Mouse (Mus musculus): ENCODE measurements around the gene T. TPM values are rescaled to one million over a fixed set of nuclear protein-coding genes. Genes with fewer than 3 reads are reported as not detected.

T gene
- polyA plus RNA-seq, 1 experiment from 2014 or later = 1.2 TPM

DNA sequence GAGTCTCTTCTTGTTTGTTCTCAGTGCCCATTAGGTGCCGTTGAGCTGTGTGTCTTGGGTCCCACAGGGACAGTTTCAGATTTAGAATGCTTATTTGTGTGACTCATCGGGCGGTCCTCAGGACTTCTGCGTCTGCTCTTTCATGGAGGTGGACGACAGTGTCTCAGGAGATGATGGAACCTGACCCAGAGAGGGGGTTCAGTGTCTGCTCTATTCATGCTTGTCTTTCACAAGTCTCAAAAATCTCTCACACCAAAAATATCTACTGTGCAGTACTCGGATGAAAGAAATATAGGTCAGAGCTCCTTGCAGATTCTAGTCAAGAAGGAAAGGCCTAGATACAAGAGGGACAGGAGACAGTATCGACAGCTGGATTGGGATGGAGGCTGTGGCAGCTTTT is 48.7 kb downstream of the T start:
- Histone ChIP-seq H3K27me3 (ENCODE audit: insufficient read depth, poor library complexity, severe bottlenecking) (no peaks in the 10 kb centered on the region), H3K4me1 (replicated peaks) (no peaks in the 10 kb centered on the region), H3K27ac (no peak overlapping the region), H3K9me3 (no peaks in the 10 kb centered on the region), H3K4me3 (no peak overlapping the region), H3K36me3 (no peaks in the 10 kb centered on the region)
- 85% methylated on average over 7 of the region's 7 CpGs for WGBS
- no peak for DNase-seq (ENCODE audit: low spot score)

- Histone ChIP-seq H3K27ac (no peak overlapping the region), H3K36me3 (no peaks in the 10 kb centered on the region), H3K4me1 (replicated peaks) (no peaks in the 10 kb centered on the region), H3K9me3 (no peaks in the 10 kb centered on the region), H3K27me3 (ENCODE audit: insufficient read depth, poor library complexity, severe bottlenecking) (no peaks in the 10 kb centered on the region), H3K4me3 (no peak overlapping the region)
- DNase-seq (ENCODE audit: low spot score) = no peak
- 65% methylated on average over 3 of the region's 3 CpGs for WGBS
Observed at GRCm38 (mm10) chr17:8484246-8484645, 50.0 kb downstream of the T start.

DNA sequence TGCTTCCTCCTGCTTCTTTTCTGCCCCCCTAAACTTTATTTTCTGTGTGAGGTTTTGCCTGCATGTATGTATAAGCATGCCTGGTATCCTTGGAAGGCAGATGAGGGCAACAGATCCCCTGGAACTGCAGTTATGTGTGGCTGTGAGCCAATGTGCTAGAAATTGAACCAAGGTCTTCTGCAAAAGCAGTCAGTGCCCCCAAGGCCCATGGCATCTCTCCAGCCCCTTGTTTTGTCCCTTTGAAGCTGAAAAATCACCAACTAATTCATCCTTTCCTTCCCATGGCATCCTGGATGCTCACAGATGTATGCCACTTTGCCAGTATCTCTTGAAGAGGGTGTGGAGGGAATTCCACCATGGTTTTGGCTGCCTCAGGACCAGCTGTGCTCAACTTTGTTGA is 50.9 kb downstream of the T start:
- H3K27ac ChIP-seq = no peak overlapping the region
- no peaks in the 10 kb centered on the region for H3K27me3 ChIP-seq (ENCODE audit: insufficient read depth, poor library complexity, severe bottlenecking)
- DNase-seq (ENCODE audit: low spot score) = no peak

DNA sequence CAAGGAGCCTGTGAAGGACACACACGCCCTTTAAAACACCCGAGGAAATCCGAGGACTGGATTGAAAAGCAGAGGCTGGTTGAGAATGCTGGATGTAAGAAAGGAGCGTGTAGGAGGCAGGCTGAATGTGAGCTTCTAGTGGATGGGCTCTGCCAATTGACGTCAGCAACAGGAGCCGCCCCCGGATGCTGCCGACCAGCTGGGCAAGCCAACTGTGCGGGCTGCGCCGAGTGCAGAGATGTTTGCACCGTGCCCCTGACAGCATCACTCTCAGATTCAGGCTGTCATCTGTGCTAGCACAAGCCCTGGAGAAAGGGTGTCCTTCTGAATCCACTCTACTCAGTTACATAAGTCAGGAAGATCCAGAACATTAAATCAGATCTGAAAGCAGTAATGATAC is 53.6 kb downstream of the T start:
- H3K4me3 ChIP-seq = no peak overlapping the region
- DNase-seq (ENCODE audit: low spot score) = no peak
- no peaks in the 10 kb centered on the region for H3K36me3 ChIP-seq
- H3K27ac ChIP-seq = no peak overlapping the region
- no peaks in the 10 kb centered on the region for H3K4me1 ChIP-seq (replicated peaks)
- 64% methylated on average over 12 of the region's 12 CpGs for WGBS
- H3K9me3 ChIP-seq = no peaks in the 10 kb centered on the region
- H3K27me3 ChIP-seq (ENCODE audit: insufficient read depth, poor library complexity, severe bottlenecking) = no peaks in the 10 kb centered on the region

More for the DNA sequence above, 50.9 kb downstream of the T start:
- Histone ChIP-seq H3K36me3 (no peaks in the 10 kb centered on the region), H3K9me3 (no peaks in the 10 kb centered on the region), H3K4me1 (replicated peaks) (no peaks in the 10 kb centered on the region), H3K4me3 (no peak overlapping the region)

DNA sequence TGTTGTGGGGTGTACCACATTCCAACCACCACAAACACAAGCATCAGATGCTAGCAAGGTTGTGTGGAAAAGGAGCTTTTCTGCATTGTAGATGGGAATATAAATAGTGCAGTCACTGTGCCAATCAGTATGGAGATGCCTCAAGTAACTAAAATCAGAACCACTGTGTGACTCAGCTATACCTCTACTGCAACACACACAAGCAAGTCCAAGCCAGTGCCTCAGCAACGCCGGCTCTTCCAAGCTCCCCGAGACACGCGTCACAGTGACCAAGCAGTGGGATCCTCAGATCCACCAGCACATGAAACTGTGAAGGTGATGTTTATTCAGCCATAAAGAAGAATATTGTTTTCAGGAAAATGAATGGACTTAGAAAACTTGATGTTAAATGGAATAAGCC is 56.7 kb downstream of the T start:
- 90% methylated on average over 5 of the region's 5 CpGs for WGBS
- no peaks in the 10 kb centered on the region for H3K27me3 ChIP-seq (ENCODE audit: insufficient read depth, poor library complexity, severe bottlenecking)

More for the DNA sequence above, 56.7 kb downstream of the T start:
- H3K27ac ChIP-seq = no peak overlapping the region
- no peaks in the 10 kb centered on the region for H3K36me3 ChIP-seq
- DNase-seq (ENCODE audit: low spot score) = no peak
- H3K4me1 ChIP-seq (replicated peaks) = no peaks in the 10 kb centered on the region
- no peaks in the 10 kb centered on the region for H3K9me3 ChIP-seq
- H3K4me3 ChIP-seq = no peak overlapping the region

Other genes starting within 250 kb of the T start
- 0.14 TPM in 1 of 2 replicates, not detected in the other for gene Ccr6, start 198.4 kb upstream of the T start, polyA plus RNA-seq (2016; fragmentation: Nextera tagmentation; extraction: Ambion mirVana)
- 79.5 and 106 TPM in 2 replicates for gene Mpc1, start 151.5 kb upstream of the T start, polyA plus RNA-seq (2016; fragmentation: Nextera tagmentation; extraction: Ambion mirVana)
- gene Sft2d1, start 123.3 kb upstream of the T start, polyA plus RNA-seq (2016; fragmentation: Nextera tagmentation; extraction: Ambion mirVana) = 76.0 and 97.4 TPM in 2 replicates
- 0.44 and 0.89 TPM in 2 replicates for gene Prr18, start 97.0 kb upstream of the T start, polyA plus RNA-seq (2016; fragmentation: Nextera tagmentation; extraction: Ambion mirVana)
- 0.42 and 0.82 TPM in 2 replicates for gene T2, start 78.4 kb upstream of the T start, polyA plus RNA-seq (2016; fragmentation: Nextera tagmentation; extraction: Ambion mirVana)
- gene Pde10a, start 90.9 kb downstream of the T start, polyA plus RNA-seq (2016; fragmentation: Nextera tagmentation; extraction: Ambion mirVana) = 4.4 and 7.2 TPM in 2 replicates
- not detected in 2 replicates for gene Gm17087, start 132.5 kb downstream of the T start, polyA plus RNA-seq (2016; fragmentation: Nextera tagmentation; extraction: Ambion mirVana)

All from hindbrain, embryonic 10.5 days (tissue).